Mouse (Mus musculus) stomach, embryonic 16.5 days (tissue): Measurements from ENCODE around the gene Sorbs1. TPM values are rescaled to one million over a fixed set of nuclear protein-coding genes. Genes with fewer than 3 reads are reported as not detected.

Source experiments
- ATAC-seq: fragments of 200-750 bp; cut with Nextera tagmentation; 2 replicates; pipeline ENCODE4 v1.8.0; 2017; ENCODE audit warnings: moderate number of reproducible peaks, moderate TSS enrichment; ENCODE audit not compliant: insufficient read depth, low FRiP score
- H3K27ac ChIP-seq: fragments of 300-500 bp; sonication (generic); 2 replicates; pipeline ENCODE4 v1.5.1; 2014; ENCODE audit warnings: low read length
- H3K27me3 ChIP-seq: fragments of 300-500 bp; sonication (generic); 2 replicates; pipeline ENCODE4 v1.6.1; 2014; ENCODE audit warnings: low read length, control low read depth, mixed read lengths; ENCODE audit not compliant: control insufficient read depth, insufficient read depth
- H3K36me3 ChIP-seq: fragments of 300-500 bp; sonication (generic); 2 replicates; pipeline ENCODE4 v1.6.1; 2014; ENCODE audit warnings: low read length; ENCODE audit not compliant: control insufficient read depth, insufficient read depth
- H3K4me1 ChIP-seq: fragments of 300-500 bp; sonication (generic); 2 replicates; pipeline ENCODE4 v1.6.1; 2014; ENCODE audit warnings: low read length, control low read depth, mixed read lengths; ENCODE audit not compliant: control insufficient read depth, insufficient read depth
- H3K4me2 ChIP-seq: fragments of 300-500 bp; sonication (generic); 2 replicates; pipeline ENCODE4 v1.6.1; 2014; ENCODE audit warnings: low read depth, low read length, mixed read lengths
- H3K4me3 ChIP-seq: fragments of 300-500 bp; sonication (generic); replicated peaks from 2 replicates; pipeline ENCODE4 v1.5.1; 2014; ENCODE audit warnings: mild to moderate bottlenecking, low read length
- H3K9ac ChIP-seq: fragments of 300-500 bp; sonication (generic); 2 replicates; pipeline ENCODE4 v1.6.1; 2014; ENCODE audit warnings: low read length
- H3K9me3 ChIP-seq: fragments of 300-500 bp; sonication (generic); replicated peaks from 2 replicates; pipeline ENCODE4 v1.6.1; 2016; ENCODE audit warnings: low read length, control low read depth; ENCODE audit not compliant: control insufficient read depth
- WGBS: fragments of 180-500 bp; shearing (Covaris S2); extraction: QIAGEN DNeasy Blood & Tissue Kit; methylation state at CpG from one replicate; pipeline ENCODE4 v1.1.7; 2014; 5-methylcytosine and 5-hydroxymethylcytosine counted together
- polyA plus RNA-seq: library from polyadenylated mRNA; unstranded; fragments of >200 nt; fragmentation: Nextera tagmentation; extraction: Ambion mirVana; gene quantifications from 2 replicates; pipeline ENCODE4 v1.2.1, GENCODE M21; 2015

Gene Sorbs1
- polyA plus RNA-seq, 1 experiment from 2014 or later: 106 TPM

GRCm38 (mm10) chr19:40462892-40463291 lies 50.7 kb downstream of the Sorbs1 start:
- peak; percentile 34; the same call in 1 of the 2 replicates for ATAC-seq
- Histone ChIP-seq H3K4me2 (no peak overlapping the region), H3K36me3 (no peaks in the 10 kb centered on the region), H3K4me3 (no peak overlapping the region), H3K4me1 (peaks cover 15% of the 10 kb centered on the region), H3K9ac (no peak overlapping the region), H3K27ac (peak overlapping the region; percentile 3), H3K9me3 (no peaks in the 10 kb centered on the region), H3K27me3 (no peaks in the 10 kb centered on the region)
- 35% methylated on average over 6 of the region's 6 CpGs for WGBS

- Histone ChIP-seq H3K27ac (peak overlapping the region; percentile 3; the same call in 1 of the 2 replicates), H3K36me3 (no peaks in the 10 kb centered on the region), H3K9me3 (no peaks in the 10 kb centered on the region), H3K9ac (no peak overlapping the region), H3K4me2 (no peak overlapping the region), H3K4me3 (no peak overlapping the region), H3K4me1 (peaks cover 15% of the 10 kb centered on the region), H3K27me3 (no peaks in the 10 kb centered on the region)
- no peak for ATAC-seq
- 55% methylated on average over 2 of the region's 2 CpGs for WGBS
Observed at GRCm38 (mm10) chr19:40462481-40462880, 51.1 kb downstream of the Sorbs1 start.

- Histone ChIP-seq H3K36me3 (no peaks in the 10 kb centered on the region), H3K27ac (peak overlapping the region; percentile 29; the same call in 1 of the 2 replicates), H3K4me3 (no peak overlapping the region), H3K9me3 (no peaks in the 10 kb centered on the region), H3K4me1 (peaks cover 15% of the 10 kb centered on the region), H3K27me3 (no peaks in the 10 kb centered on the region), H3K4me2 (no peak overlapping the region), H3K9ac (no peak overlapping the region)
- no peak for ATAC-seq
- 59% methylated on average over 1 of the region's 1 CpGs for WGBS
Observed at GRCm38 (mm10) chr19:40461662-40462061, 51.9 kb downstream of the Sorbs1 start.

GRCm38 (mm10) chr19:40460854-40461490 lies 52.6 kb downstream of the Sorbs1 start:
- no peak overlapping the region for H3K4me3 ChIP-seq
- no peaks in the 10 kb centered on the region for H3K27me3 ChIP-seq
- ATAC-seq: no peak
- H3K4me2 ChIP-seq: no peak overlapping the region
- no peak overlapping the region for H3K9ac ChIP-seq
- H3K36me3 ChIP-seq: no peaks in the 10 kb centered on the region
- H3K9me3 ChIP-seq: no peaks in the 10 kb centered on the region
- WGBS: 32% methylated on average over 9 of the region's 9 CpGs
- H3K27ac ChIP-seq: no peak overlapping the region
- H3K4me1 ChIP-seq: peaks cover 15% of the 10 kb centered on the region

- Histone ChIP-seq H3K4me3 (no peak overlapping the region), H3K4me1 (peaks cover 15% of the 10 kb centered on the region), H3K9ac (no peak overlapping the region), H3K36me3 (no peaks in the 10 kb centered on the region), H3K27ac (no peak overlapping the region), H3K4me2 (no peak overlapping the region), H3K9me3 (no peaks in the 10 kb centered on the region), H3K27me3 (no peaks in the 10 kb centered on the region)
- WGBS: 7% methylated on average over 1 of the region's 1 CpGs
- no peak for ATAC-seq
Observed at GRCm38 (mm10) chr19:40459338-40459737, 54.2 kb downstream of the Sorbs1 start.

GRCm38 (mm10) chr19:40458806-40459205 lies 54.8 kb downstream of the Sorbs1 start:
- no peak overlapping the region for H3K4me2 ChIP-seq
- H3K4me1 ChIP-seq: peaks cover 15% of the 10 kb centered on the region
- H3K36me3 ChIP-seq: no peaks in the 10 kb centered on the region
- no peaks in the 10 kb centered on the region for H3K27me3 ChIP-seq
- H3K9ac ChIP-seq: no peak overlapping the region
- no peak for ATAC-seq
- no peak overlapping the region for H3K27ac ChIP-seq
- WGBS: 65% methylated on average over 3 of the region's 3 CpGs
- no peak overlapping the region for H3K4me3 ChIP-seq
- no peaks in the 10 kb centered on the region for H3K9me3 ChIP-seq

- Histone ChIP-seq H3K4me3 (no peak overlapping the region), H3K27me3 (no peaks in the 10 kb centered on the region), H3K36me3 (no peaks in the 10 kb centered on the region), H3K9me3 (no peaks in the 10 kb centered on the region), H3K27ac (no peak overlapping the region), H3K4me2 (no peak overlapping the region), H3K4me1 (0 out of 2 replicates have a peak, but pooled peaks cover 4% of the 10 kb centered on the region), H3K9ac (no peak overlapping the region)
- 92% methylated on average over 4 of the region's 4 CpGs for WGBS
- no peak for ATAC-seq
Observed at GRCm38 (mm10) chr19:40455248-40455647, 58.3 kb downstream of the Sorbs1 start.

GRCm38 (mm10) chr19:40454096-40454495 lies 59.5 kb downstream of the Sorbs1 start:
- 0 out of 2 replicates have a peak, but pooled peaks cover 4% of the 10 kb centered on the region for H3K4me1 ChIP-seq
- H3K4me2 ChIP-seq: no peak overlapping the region
- no peaks in the 10 kb centered on the region for H3K27me3 ChIP-seq
- no peaks in the 10 kb centered on the region for H3K36me3 ChIP-seq
- WGBS: 88% methylated on average over 4 of the region's 4 CpGs
- H3K9me3 ChIP-seq: no peaks in the 10 kb centered on the region
- no peak overlapping the region for H3K27ac ChIP-seq
- H3K9ac ChIP-seq: no peak overlapping the region
- no peak for ATAC-seq
- no peak overlapping the region for H3K4me3 ChIP-seq

GRCm38 (mm10) chr19:40452201-40452600 lies 61.4 kb downstream of the Sorbs1 start:
- H3K4me2 ChIP-seq: no peak overlapping the region
- ATAC-seq: no peak
- 95% methylated on average over 2 of the region's 2 CpGs for WGBS
- H3K27me3 ChIP-seq: no peaks in the 10 kb centered on the region
- H3K4me1 ChIP-seq: no peaks in the 10 kb centered on the region
- no peak overlapping the region for H3K9ac ChIP-seq
- H3K9me3 ChIP-seq: no peaks in the 10 kb centered on the region
- no peak overlapping the region for H3K27ac ChIP-seq
- no peaks in the 10 kb centered on the region for H3K36me3 ChIP-seq
- H3K4me3 ChIP-seq: no peak overlapping the region
